24 mouse cellular contexts compared by ENCODE assay signal in genomic region chr7:128065547-128065946, GRCm38 (mm10). TPM values are rescaled to one million over a fixed set of nuclear protein-coding genes. Genes with fewer than 3 reads are reported as not detected.
DNase-seq lines count a peak whose midpoint lies in the region; ATAC-seq lines count a peak whose summit lies in the region.
"Had no signal": no experiment of that assay in that cellular context is flagged by ENCODE, and none has a peak within 500 bp of the region (broad histone marks: within the 10 kb centered on the region; RNA-seq: fewer than 3 reads in every experiment).

No protein-coding gene starts in this region.

- ATAC-seq in activated CD4-positive, CD25-positive, alpha-beta regulatory T cell, adult 4 months, result peak; percentile 49
- peak; percentile 54 to 65; a peak in 2 of 4 replicates for ATAC-seq in hematopoietic stem cell, adult 5-6 weeks (replicated peaks in 1 of 2; ENCODE audit: insufficient read depth in 1 of 2, low FRiP score in 2 of 2, low TSS enrichment in 1 of 2, low read depth in 1 of 2, poor library complexity in 2 of 2, severe bottlenecking in 2 of 2)
- peak; percentile 66 for ATAC-seq in neutrophil, adult 5-6 weeks (ENCODE audit: extremely low read depth, insufficient number of reproducible peaks, low FRiP score, poor library complexity, severe bottlenecking)
- ATAC-seq: forebrain, postnatal 0 days had no signal

- DNase-seq in lung, postnatal 25 days (ENCODE audit: low spot score), result peak; percentile 36
- DNase-seq in lung, postnatal 10 days, result no peak
- DNase-seq in cerebellum, adult 9-10 months, result no peak
- no peak for DNase-seq in right cerebral cortex, postnatal 10 days (ENCODE audit: low spot score in 2 of 2)
- no peak for DNase-seq in thymus, postnatal 36 days
- DNase-seq: cerebellum, postnatal 10 days; forebrain, postnatal 0 days; gastrocnemius, postnatal 36 days; layer of hippocampus, postnatal 36 days; right cerebral cortex, adult 18-20 months; thymus, postnatal 25 days had no signal

RNA-seq across cellular contexts. Expression of gene Gm49368, which starts 3.1 kb away (rescaled TPM):
- under 1 TPM in 1 of 2 experiments, not detected in 1; 0.08 TPM for polyA plus RNA-seq in activated CD4-positive, CD25-positive, alpha-beta regulatory T cell, adult 4 months (2017; shearing (Covaris generic))
- 0.56 TPM in 1 of 2 replicates, not detected in the other for total RNA-seq in hematopoietic stem cell, adult 5-6 weeks (2017)
- 23.6 and 30.6 TPM in 2 replicates for total RNA-seq in neutrophil, adult 5-6 weeks (2017)
- total RNA-seq: adrenal gland, postnatal 4 days; forebrain, postnatal 0 days; layer of hippocampus, postnatal 36 days; left cerebral cortex, postnatal 25 days; midbrain, postnatal 0 days had no signal
- polyA plus RNA-seq: embryonic facial prominence, embryonic 13.5 days; forebrain, postnatal 0 days; heart, embryonic 10.5 days; heart, postnatal 0 days; hindbrain, embryonic 12.5 days; kidney, embryonic 16.5 days; midbrain, postnatal 0 days; neural tube, embryonic 11.5 days; testis, adult 2 months had no signal

RNA-seq across cellular contexts. Expression of gene Itgam, which starts 3.1 kb away (rescaled TPM):
- polyA plus RNA-seq in activated CD4-positive, CD25-positive, alpha-beta regulatory T cell, adult 4 months (2017; shearing (Covaris generic)), result under 1 TPM; 0.66 to 0.94 TPM
- 29.7 and 53.4 TPM in 2 replicates for total RNA-seq in hematopoietic stem cell, adult 5-6 weeks (2017)
- 339 and 346 TPM in 2 replicates for total RNA-seq in neutrophil, adult 5-6 weeks (2017)

Comparison
In these comparisons a context has a peak if more than half of its experiments do, and no peak if none do; other contexts are left out.
1. RNA of gene Gm49368, which starts 3.1 kb away (total RNA-seq): 23.6 to 30.6 TPM in neutrophil, adult 5-6 weeks; 0.56 TPM in hematopoietic stem cell, adult 5-6 weeks; every median in the first group is over 10 times any median in the second.
2. Peak in every context shown above with its lines, with median percentiles within 50 percentile points of each other: ATAC-seq.